ENCODE assay signal across 19 mouse cellular contexts in the genomic region with DNA sequence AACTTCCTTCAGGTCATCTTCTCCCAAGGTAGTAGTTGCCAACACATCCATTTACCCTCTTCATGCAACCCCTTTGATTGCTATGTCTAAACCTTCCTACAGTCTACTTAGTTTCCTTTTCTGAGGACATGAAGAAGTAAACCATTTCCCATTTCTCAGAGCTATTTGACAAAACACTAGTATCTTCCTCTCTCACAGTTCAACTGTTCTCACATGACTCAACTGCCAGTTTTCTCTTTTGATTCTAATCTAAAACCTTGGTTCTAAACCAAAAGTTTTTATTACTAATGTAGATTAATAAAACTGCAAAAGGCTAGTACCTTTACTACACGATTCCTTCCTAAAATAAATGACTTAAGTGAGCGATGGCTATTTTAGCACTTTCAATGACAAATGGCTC. TPM values are rescaled to one million over a fixed set of nuclear protein-coding genes. Genes with fewer than 3 reads are reported as not detected.
A peak's percentile ranks its signal among the peaks of the same experiment; 100 is the strongest.
DNase-seq lines count a peak whose midpoint lies in the region; ATAC-seq and TF ChIP-seq lines count a peak whose summit lies in the region.
"Had no signal": no experiment of that assay in that cellular context is flagged by ENCODE, and none has a peak within 500 bp of the region (broad histone marks: within the 10 kb centered on the region; RNA-seq: fewer than 3 reads in every experiment).

No protein-coding gene starts in this region.

- peaks cover 4% of the 10 kb centered on the region; the same call in 1 of the 2 replicates for H3K4me1 ChIP-seq in embryonic facial prominence, embryonic 12.5 days
- peaks cover 15% of the 10 kb centered on the region for H3K4me1 ChIP-seq in embryonic facial prominence, embryonic 10.5 days
- H3K4me1 ChIP-seq in kidney, embryonic 15.5 days = peaks cover 13% of the 10 kb centered on the region
- H3K4me1 ChIP-seq in megakaryocyte, embryonic 14.5 days = peaks cover 21% of the 10 kb centered on the region
- no peaks in the 10 kb centered on the region; the same call in 1 of the 2 replicates for H3K4me1 ChIP-seq in midbrain, postnatal 0 days (ENCODE audit: insufficient read depth, low read length)

- H3K27me3 ChIP-seq in embryonic facial prominence, embryonic 12.5 days = no peaks in the 10 kb centered on the region
- peaks cover 11% of the 10 kb centered on the region for H3K27me3 ChIP-seq in embryonic facial prominence, embryonic 10.5 days (replicated peaks; ENCODE audit: low read depth, poor library complexity, severe bottlenecking)
- 0 out of 2 replicates have a peak, but pooled peaks cover 3% of the 10 kb centered on the region for H3K27me3 ChIP-seq in kidney, embryonic 15.5 days
- H3K27me3 ChIP-seq in megakaryocyte, embryonic 14.5 days (replicated peaks) = peaks cover under 1% of the 10 kb centered on the region
- no peaks in the 10 kb centered on the region for H3K27me3 ChIP-seq in midbrain, postnatal 0 days (ENCODE audit: insufficient read depth, low read length)
- H3K27me3 ChIP-seq: embryonic facial prominence, embryonic 13.5 days; forebrain, embryonic 12.5 days; Patski had no signal

- H3K27ac ChIP-seq in embryonic facial prominence, embryonic 12.5 days = no peak overlapping the region
- H3K27ac ChIP-seq in embryonic facial prominence, embryonic 10.5 days (replicated peaks) = no peak overlapping the region
- H3K27ac ChIP-seq in kidney, embryonic 15.5 days = no peak overlapping the region
- no peak overlapping the region for H3K27ac ChIP-seq in midbrain, postnatal 0 days (ENCODE audit: low read depth, low read length)
- H3K27ac ChIP-seq: embryonic facial prominence, embryonic 13.5 days; forebrain, embryonic 12.5 days; kidney, postnatal 0 days had no signal

- no peak overlapping the region for H3K4me3 ChIP-seq in embryonic facial prominence, embryonic 12.5 days
- H3K4me3 ChIP-seq in embryonic facial prominence, embryonic 10.5 days = no peak overlapping the region
- no peak overlapping the region for H3K4me3 ChIP-seq in kidney, embryonic 15.5 days (replicated peaks)
- H3K4me3 ChIP-seq in megakaryocyte, embryonic 14.5 days (replicated peaks) = peak overlapping the region; percentile 12
- H3K4me3 ChIP-seq in midbrain, postnatal 0 days (ENCODE audit: low read depth, low read length) = no peak overlapping the region

- H3K9ac ChIP-seq in embryonic facial prominence, embryonic 12.5 days = no peak overlapping the region
- no peak overlapping the region for H3K9ac ChIP-seq in kidney, embryonic 15.5 days
- no peak overlapping the region for H3K9ac ChIP-seq in midbrain, postnatal 0 days (replicated peaks; ENCODE audit: low read length, poor library complexity, severe bottlenecking)
- H3K9ac ChIP-seq: embryonic facial prominence, embryonic 13.5 days; forebrain, embryonic 12.5 days had no signal

- H3K4me2 ChIP-seq in embryonic facial prominence, embryonic 12.5 days (replicated peaks) = 0 out of 2 replicates have a peak overlapping the region, but pooled peaks have one; percentile 67
- H3K4me2 ChIP-seq in kidney, embryonic 15.5 days = peak overlapping the region; percentile 73; the same call in 1 of the 2 replicates
- H3K4me2 ChIP-seq in midbrain, postnatal 0 days (ENCODE audit: low read depth, low read length, poor library complexity, severe bottlenecking) = no peak overlapping the region

- H3K36me3 ChIP-seq in embryonic facial prominence, embryonic 12.5 days = no peaks in the 10 kb centered on the region
- H3K36me3 ChIP-seq in embryonic facial prominence, embryonic 10.5 days (replicated peaks) = no peaks in the 10 kb centered on the region
- no peaks in the 10 kb centered on the region for H3K36me3 ChIP-seq in kidney, embryonic 15.5 days
- no peaks in the 10 kb centered on the region for H3K36me3 ChIP-seq in megakaryocyte, embryonic 14.5 days (replicated peaks; ENCODE audit: low read length)
- H3K36me3 ChIP-seq in midbrain, postnatal 0 days (ENCODE audit: insufficient read depth, low read length) = no peaks in the 10 kb centered on the region
- H3K36me3 ChIP-seq: embryonic facial prominence, embryonic 13.5 days; forebrain, embryonic 12.5 days had no signal

- no peak for ATAC-seq in embryonic facial prominence, embryonic 12.5 days (ENCODE audit: insufficient number of reproducible peaks, insufficient read depth, low FRiP score, low TSS enrichment)
- ATAC-seq in kidney, embryonic 15.5 days (replicated peaks; ENCODE audit: low FRiP score) = no peak
- ATAC-seq in granulocyte monocyte progenitor cell, adult 5-6 weeks (replicated peaks; ENCODE audit: poor library complexity, severe bottlenecking) = peak; percentile 26
- no peak for ATAC-seq in midbrain, postnatal 0 days (ENCODE audit: low FRiP score)
- ATAC-seq: inflammation-experienced regulatory T-cells, adult 6 months; Patski had no signal

- 94% methylated on average over 2 of the region's 2 CpGs for WGBS in embryonic facial prominence, embryonic 12.5 days
- WGBS in embryonic facial prominence, embryonic 10.5 days = 91% methylated on average over 2 of the region's 2 CpGs
- 88% methylated on average over 2 of the region's 2 CpGs for WGBS in kidney, embryonic 15.5 days
- 92% methylated on average over 2 of the region's 2 CpGs for WGBS in midbrain, postnatal 0 days

- no peak for TF ChIP-seq CTCF in midbrain, postnatal 0 days (IDR thresholded peaks at IDR 0.05)

- no peak for DNase-seq in embryonic facial prominence, embryonic 10.5 days (ENCODE audit: low spot score)
- no peak for DNase-seq in kidney, adult 18-20 months
- DNase-seq in urinary bladder, postnatal 10 days (ENCODE audit: low spot score) = no peak
- no peak for DNase-seq in midbrain, postnatal 0 days (ENCODE audit: low spot score)
- DNase-seq: cerebellum, adult 11 months; lung, adult 18-20 months; lung, postnatal 36 days; retina, postnatal 1 day; thymus, adult 2 months had no signal

- H3K9me3 ChIP-seq in embryonic facial prominence, embryonic 12.5 days = no peaks in the 10 kb centered on the region
- H3K9me3 ChIP-seq in embryonic facial prominence, embryonic 10.5 days = no peaks in the 10 kb centered on the region
- no peaks in the 10 kb centered on the region for H3K9me3 ChIP-seq in kidney, embryonic 15.5 days (replicated peaks)
- no peaks in the 10 kb centered on the region for H3K9me3 ChIP-seq in megakaryocyte, embryonic 14.5 days
- H3K9me3 ChIP-seq in midbrain, postnatal 0 days (ENCODE audit: low read length) = no peaks in the 10 kb centered on the region
- H3K9me3 ChIP-seq: embryonic facial prominence, embryonic 13.5 days; forebrain, embryonic 12.5 days had no signal

RNA-seq across cellular contexts. Expression of a gene that starts 13.6 kb away (rescaled TPM):
- 23.0 and 24.1 TPM in 2 replicates for polyA plus RNA-seq in embryonic facial prominence, embryonic 12.5 days (2016; fragmentation: Nextera tagmentation; extraction: Ambion mirVana)
- polyA plus RNA-seq in embryonic facial prominence, embryonic 10.5 days (2016; fragmentation: Nextera tagmentation; extraction: Ambion mirVana) = 18.0 and 21.3 TPM in 2 replicates
- polyA plus RNA-seq in kidney, embryonic 15.5 days (2015; fragmentation: Nextera tagmentation; extraction: Ambion mirVana) = 24.0 and 29.6 TPM in 2 replicates
- total RNA-seq in granulocyte monocyte progenitor cell, adult 5-6 weeks (2014; fragmentation: Nextera tagmentation) = 42.7 and 49.6 TPM in 2 replicates
- 42.1 and 48.8 TPM in 2 replicates for total RNA-seq in granulocyte monocyte progenitor cell, adult 5-6 weeks (2017)
- polyA plus RNA-seq in megakaryocyte, embryonic 14.5 days (2012; ENCODE audit: insufficient read depth, low replicate concordance) = 1.2 TPM in 1 of 2 replicates, not detected in the other
- total RNA-seq in midbrain, postnatal 0 days (2014; rRNA removed) = 12.0 and 15.5 TPM in 2 replicates
- polyA plus RNA-seq in midbrain, postnatal 0 days (2015; fragmentation: Nextera tagmentation; extraction: Ambion mirVana) = 19.4 and 19.8 TPM in 2 replicates

RNA-seq across cellular contexts. Expression of a gene that starts 53.7 kb away (rescaled TPM):
- 15.9 and 16.3 TPM in 2 replicates for polyA plus RNA-seq in embryonic facial prominence, embryonic 12.5 days (2016; fragmentation: Nextera tagmentation; extraction: Ambion mirVana)
- polyA plus RNA-seq in embryonic facial prominence, embryonic 10.5 days (2016; fragmentation: Nextera tagmentation; extraction: Ambion mirVana) = 9.7 and 10.9 TPM in 2 replicates
- polyA plus RNA-seq in kidney, embryonic 15.5 days (2015; fragmentation: Nextera tagmentation; extraction: Ambion mirVana) = 8.7 and 10.0 TPM in 2 replicates
- 0.43 TPM in 1 of 2 replicates, not detected in the other for total RNA-seq in granulocyte monocyte progenitor cell, adult 5-6 weeks (2014; fragmentation: Nextera tagmentation)
- total RNA-seq in granulocyte monocyte progenitor cell, adult 5-6 weeks (2017) = not detected in 2 replicates
- polyA plus RNA-seq in megakaryocyte, embryonic 14.5 days (2012; ENCODE audit: insufficient read depth, low replicate concordance) = 1.2 TPM in 1 of 2 replicates, not detected in the other
- 30.7 and 32.1 TPM in 2 replicates for total RNA-seq in midbrain, postnatal 0 days (2014; rRNA removed)
- polyA plus RNA-seq in midbrain, postnatal 0 days (2015; fragmentation: Nextera tagmentation; extraction: Ambion mirVana) = 6.1 and 7.0 TPM in 2 replicates
- total RNA-seq: neutrophil, adult 5-6 weeks had no signal
- polyA plus RNA-seq: inflammation-experienced regulatory T-cells, adult 6 months had no signal
